Mouse (Mus musculus) limb, embryonic 12.5 days (tissue): Measurements from ENCODE around the gene Asic1. TPM values are rescaled to one million over a fixed set of nuclear protein-coding genes. Genes with fewer than 3 reads are reported as not detected.
"Not testable (repeated sequence)": the region's sequence is repeated elsewhere in the genome, so short reads cannot be mapped to it uniquely, and the experiment has no call there.

Experiments used
- ATAC-seq: fragments of 200-750 bp; cut with Nextera tagmentation; 2 replicates; pipeline ENCODE4 v1.8.0; 2017; ENCODE audit warnings: low read depth, moderate TSS enrichment; ENCODE audit not compliant: insufficient number of reproducible peaks, insufficient read depth, low FRiP score, low TSS enrichment
- H3K27ac ChIP-seq: fragments of 300-500 bp; sonication (generic); 2 replicates; pipeline ENCODE4 v1.5.1; 2016; ENCODE audit warnings: mild to moderate bottlenecking, moderate library complexity
- H3K27me3 ChIP-seq: fragments of 300-500 bp; sonication (generic); 2 replicates; pipeline ENCODE4 v1.6.1; 2016; ENCODE audit warnings: mild to moderate bottlenecking, moderate library complexity
- H3K36me3 ChIP-seq: fragments of 300-500 bp; sonication (generic); 2 replicates; pipeline ENCODE4 v1.6.1; 2016; ENCODE audit warnings: mild to moderate bottlenecking, moderate library complexity
- H3K4me1 ChIP-seq: fragments of 300-500 bp; sonication (generic); replicated peaks from 2 replicates; pipeline ENCODE4 v1.6.1; 2016
- H3K4me2 ChIP-seq: fragments of 300-500 bp; sonication (generic); 2 replicates; pipeline ENCODE4 v1.6.1; 2016; ENCODE audit warnings: mild to moderate bottlenecking, moderate library complexity
- H3K4me3 ChIP-seq: fragments of 300-500 bp; sonication (generic); replicated peaks from 2 replicates; pipeline ENCODE4 v1.5.1; 2016; ENCODE audit warnings: mild to moderate bottlenecking
- H3K9ac ChIP-seq: fragments of 300-500 bp; sonication (generic); replicated peaks from 2 replicates; pipeline ENCODE4 v1.6.1; 2016; ENCODE audit warnings: mild to moderate bottlenecking, moderate library complexity
- H3K9me3 ChIP-seq: fragments of 300-500 bp; sonication (generic); 2 replicates; pipeline ENCODE4 v1.6.1; 2016; ENCODE audit warnings: mild to moderate bottlenecking, moderate library complexity
- WGBS: fragments of 180-500 bp; shearing (Covaris S2); methylation state at CpG from one replicate; pipeline ENCODE4 v1.1.7; 2016; 5-methylcytosine and 5-hydroxymethylcytosine counted together
- polyA plus RNA-seq: library from polyadenylated mRNA; unstranded; fragments of >200 nt; fragmentation: Nextera tagmentation; extraction: Ambion mirVana; gene quantifications from 2 replicates; pipeline ENCODE4 v1.2.1, GENCODE M21; 2016

Asic1 gene
- polyA plus RNA-seq, 1 experiment from 2014 or later: 1.6 TPM

DNA sequence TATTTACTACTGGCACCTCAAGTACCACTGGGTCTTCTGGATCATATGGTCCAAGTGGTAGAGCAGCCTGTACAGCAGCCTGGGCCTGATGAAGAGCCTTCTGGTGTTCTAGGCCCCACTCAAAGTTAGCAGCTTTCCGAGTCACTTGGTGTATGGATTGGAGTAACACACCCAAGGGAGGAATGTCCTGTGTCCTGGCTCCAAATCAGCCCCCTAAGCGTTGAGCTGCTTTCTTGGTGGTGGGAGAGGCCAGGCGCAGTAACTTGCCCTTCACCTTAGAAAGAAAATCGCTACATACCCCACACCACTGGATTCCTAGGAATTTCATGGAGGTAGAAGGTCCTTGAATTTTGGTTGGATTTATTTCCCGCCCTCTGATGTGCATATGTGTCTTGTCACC lies 14.0 kb downstream of the Asic1 start:
- Histone ChIP-seq H3K4me2 (no peak overlapping the region), H3K27ac (no peak overlapping the region), H3K4me1 (no peaks in the 10 kb centered on the region), H3K36me3 (no peaks in the 10 kb centered on the region), H3K4me3 (no peak overlapping the region), H3K27me3 (0 out of 2 replicates have a peak, but pooled peaks cover 5% of the 10 kb centered on the region), H3K9ac (no peak overlapping the region), H3K9me3 (no peaks in the 10 kb centered on the region)
- 94% methylated on average over 5 of the region's 5 CpGs for WGBS
- ATAC-seq: no peak

DNA sequence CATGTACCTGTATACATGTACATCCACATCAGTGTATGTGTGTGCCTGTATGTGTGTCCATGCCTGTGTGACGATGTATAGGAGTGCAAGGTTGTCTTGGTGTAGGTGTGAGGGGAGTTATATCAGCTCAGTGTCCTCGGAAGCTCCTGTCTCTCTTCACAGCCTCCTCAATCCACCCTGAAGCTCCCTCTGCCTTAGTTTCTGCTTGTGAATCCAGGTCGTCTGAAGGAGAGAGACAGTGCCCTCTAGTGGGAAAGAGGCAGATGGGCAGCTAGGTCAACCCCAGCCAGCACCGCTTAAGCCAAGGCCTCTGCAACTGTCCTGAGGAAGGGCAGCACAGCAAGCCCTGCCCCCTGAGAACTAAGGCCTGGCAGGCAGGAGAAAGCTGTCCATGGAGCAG lies 18.5 kb downstream of the Asic1 start:
- H3K4me3 ChIP-seq: no peak overlapping the region
- WGBS: 4% methylated on average over 4 of the region's 4 CpGs
- H3K4me1 ChIP-seq: peaks cover 11% of the 10 kb centered on the region; the same call in 1 of the 2 replicates
- no peaks in the 10 kb centered on the region for H3K9me3 ChIP-seq
- H3K27me3 ChIP-seq: peaks cover 36% of the 10 kb centered on the region
- H3K36me3 ChIP-seq: no peaks in the 10 kb centered on the region
- no peak overlapping the region for H3K27ac ChIP-seq
- no peak for ATAC-seq
- no peak overlapping the region for H3K9ac ChIP-seq
- no peak overlapping the region for H3K4me2 ChIP-seq

DNA sequence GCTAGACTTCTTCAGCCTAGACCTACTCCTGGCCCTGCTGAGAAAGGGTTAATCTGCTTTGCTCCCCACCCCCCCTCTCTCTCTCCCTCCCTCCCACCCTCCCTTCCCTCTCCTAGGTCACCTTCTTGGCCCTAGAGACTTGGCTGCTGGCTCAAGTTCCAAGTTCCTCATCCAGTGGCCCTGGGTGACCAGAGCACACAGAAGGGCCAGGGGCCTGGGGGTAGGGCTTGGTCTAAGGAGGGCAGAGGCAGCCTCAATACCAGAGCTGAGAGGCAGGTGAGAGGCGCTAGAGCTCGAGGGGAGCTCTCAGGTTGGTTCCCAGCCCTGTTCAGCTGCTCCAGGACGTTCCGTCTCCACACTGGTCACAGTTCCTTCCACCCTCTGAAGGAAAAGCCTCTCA lies 20.8 kb downstream of the Asic1 start:
- Histone ChIP-seq H3K9ac (no peak overlapping the region), H3K36me3 (no peaks in the 10 kb centered on the region), H3K9me3 (no peaks in the 10 kb centered on the region), H3K4me2 (no peak overlapping the region), H3K27me3 (peaks cover 43% of the 10 kb centered on the region), H3K4me1 (peaks cover 11% of the 10 kb centered on the region; the same call in 1 of the 2 replicates), H3K4me3 (no peak overlapping the region), H3K27ac (no peak overlapping the region)
- 24% methylated on average over 4 of the region's 4 CpGs for WGBS
- no peak for ATAC-seq

DNA sequence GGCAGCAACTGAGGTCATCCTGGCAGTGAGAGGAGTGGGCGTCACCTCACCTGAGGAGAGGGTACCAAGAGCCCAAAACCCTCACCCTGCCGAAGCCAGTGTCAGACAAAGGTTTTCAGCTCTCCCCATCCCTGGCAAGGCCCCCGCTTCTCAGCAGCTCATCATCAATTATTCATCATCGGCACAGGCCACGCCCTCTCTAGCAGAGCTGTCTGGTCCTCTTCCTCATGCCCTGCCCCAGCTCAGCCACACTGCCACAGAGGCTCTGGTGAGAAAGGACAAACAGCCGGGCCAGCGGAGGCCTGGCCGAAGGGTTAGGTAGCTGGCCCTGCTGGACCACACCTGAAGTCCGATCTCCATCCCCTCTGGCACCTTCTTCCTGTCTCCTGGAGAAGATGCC lies 21.8 kb downstream of the Asic1 start:
- Histone ChIP-seq H3K4me3 (no peak overlapping the region), H3K27ac (no peak overlapping the region), H3K36me3 (no peaks in the 10 kb centered on the region), H3K9ac (0 out of 2 replicates have a peak overlapping the region, but pooled peaks have one; percentile 14), H3K4me1 (peaks cover 11% of the 10 kb centered on the region; the same call in 1 of the 2 replicates), H3K27me3 (peaks cover 53% of the 10 kb centered on the region), H3K4me2 (no peak overlapping the region), H3K9me3 (no peaks in the 10 kb centered on the region)
- ATAC-seq: no peak
- WGBS: 49% methylated on average over 9 of the region's 9 CpGs

DNA sequence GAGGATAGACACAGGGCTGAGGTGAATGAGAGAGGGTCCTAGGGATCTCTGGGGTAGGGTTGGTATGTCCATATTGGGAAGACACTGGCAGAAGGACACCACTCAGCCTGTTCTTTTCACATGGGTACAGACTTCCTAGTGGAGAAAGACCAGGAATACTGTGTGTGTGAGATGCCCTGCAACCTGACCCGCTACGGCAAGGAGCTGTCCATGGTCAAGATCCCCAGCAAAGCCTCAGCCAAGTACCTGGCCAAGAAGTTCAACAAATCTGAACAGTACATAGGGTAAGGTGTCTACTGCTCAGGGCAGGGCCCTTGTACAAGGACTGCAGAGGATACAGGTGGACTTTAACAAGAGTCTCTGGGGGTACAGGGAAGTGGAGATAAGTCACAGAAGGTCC lies 27.1 kb downstream of the Asic1 start:
- 20% methylated on average over 2 of the region's 2 CpGs for WGBS
- no peaks in the 10 kb centered on the region for H3K36me3 ChIP-seq
- peaks cover 48% of the 10 kb centered on the region for H3K27me3 ChIP-seq
- H3K9me3 ChIP-seq: no peaks in the 10 kb centered on the region
- ATAC-seq: no peak
- no peak overlapping the region for H3K4me3 ChIP-seq
- H3K4me2 ChIP-seq: no peak overlapping the region
- H3K27ac ChIP-seq: no peak overlapping the region
- no peak overlapping the region for H3K9ac ChIP-seq
- H3K4me1 ChIP-seq: 0 out of 2 replicates have a peak, but pooled peaks cover 4% of the 10 kb centered on the region

DNA sequence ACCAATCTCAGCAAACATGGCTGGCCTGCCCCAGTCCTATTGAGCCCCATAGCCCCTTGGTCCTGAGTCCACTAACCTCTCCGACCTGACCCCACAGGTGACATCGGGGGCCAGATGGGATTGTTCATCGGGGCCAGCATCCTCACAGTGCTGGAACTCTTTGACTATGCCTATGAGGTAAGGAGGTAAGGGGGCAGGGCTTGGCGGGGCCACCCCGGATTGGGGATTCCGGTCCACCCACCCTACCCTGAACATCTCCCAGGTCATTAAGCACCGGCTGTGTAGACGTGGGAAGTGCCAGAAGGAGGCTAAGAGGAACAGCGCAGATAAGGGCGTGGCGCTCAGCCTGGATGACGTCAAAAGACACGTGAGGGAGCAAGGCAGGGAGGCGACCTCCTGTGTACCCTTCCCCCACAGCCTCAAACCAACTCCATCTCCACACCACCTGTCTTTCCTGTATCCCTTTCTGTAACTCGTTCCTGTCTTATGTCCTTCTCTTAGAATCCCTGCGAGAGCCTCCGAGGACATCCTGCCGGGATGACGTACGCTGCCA lies 28.4 kb downstream of the Asic1 start:
- no peak overlapping the region for H3K27ac ChIP-seq
- peaks cover 39% of the 10 kb centered on the region for H3K27me3 ChIP-seq
- peaks cover 5% of the 10 kb centered on the region for H3K36me3 ChIP-seq
- ATAC-seq: no peak
- no peak overlapping the region for H3K9ac ChIP-seq
- H3K4me3 ChIP-seq: no peak overlapping the region
- 33% methylated on average over 19 of the region's 20 CpGs for WGBS
- H3K4me1 ChIP-seq: peaks cover 13% of the 10 kb centered on the region
- no peak overlapping the region for H3K4me2 ChIP-seq
- no peaks in the 10 kb centered on the region for H3K9me3 ChIP-seq

DNA sequence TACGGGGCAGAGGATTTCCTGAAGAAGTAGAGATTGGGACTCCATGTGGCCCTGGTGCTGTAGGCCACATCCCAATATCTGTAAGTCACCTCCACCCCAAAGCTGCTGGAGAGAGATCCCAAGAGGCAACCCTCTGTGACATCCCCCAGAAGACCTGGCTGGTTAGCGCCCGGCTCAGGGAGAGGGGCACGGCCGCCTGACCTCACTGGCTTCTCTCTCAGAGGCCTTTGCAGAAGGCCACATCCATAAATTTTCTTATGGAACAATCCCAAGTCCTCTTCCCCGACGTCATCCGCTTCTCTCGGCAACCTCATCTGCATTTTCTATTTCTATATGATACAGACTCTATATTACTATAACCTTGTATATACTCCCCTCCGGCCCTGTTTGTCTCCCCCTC lies 29.5 kb downstream of the Asic1 start:
- Histone ChIP-seq H3K9me3 (no peaks in the 10 kb centered on the region), H3K4me1 (peaks cover 24% of the 10 kb centered on the region), H3K27me3 (peaks cover 34% of the 10 kb centered on the region), H3K9ac (no peak overlapping the region; the same call in 1 of the 2 replicates), H3K36me3 (peaks cover 16% of the 10 kb centered on the region), H3K4me3 (no peak overlapping the region), H3K4me2 (no peak overlapping the region), H3K27ac (no peak overlapping the region)
- ATAC-seq: no peak
- 82% methylated on average over 10 of the region's 10 CpGs for WGBS

DNA sequence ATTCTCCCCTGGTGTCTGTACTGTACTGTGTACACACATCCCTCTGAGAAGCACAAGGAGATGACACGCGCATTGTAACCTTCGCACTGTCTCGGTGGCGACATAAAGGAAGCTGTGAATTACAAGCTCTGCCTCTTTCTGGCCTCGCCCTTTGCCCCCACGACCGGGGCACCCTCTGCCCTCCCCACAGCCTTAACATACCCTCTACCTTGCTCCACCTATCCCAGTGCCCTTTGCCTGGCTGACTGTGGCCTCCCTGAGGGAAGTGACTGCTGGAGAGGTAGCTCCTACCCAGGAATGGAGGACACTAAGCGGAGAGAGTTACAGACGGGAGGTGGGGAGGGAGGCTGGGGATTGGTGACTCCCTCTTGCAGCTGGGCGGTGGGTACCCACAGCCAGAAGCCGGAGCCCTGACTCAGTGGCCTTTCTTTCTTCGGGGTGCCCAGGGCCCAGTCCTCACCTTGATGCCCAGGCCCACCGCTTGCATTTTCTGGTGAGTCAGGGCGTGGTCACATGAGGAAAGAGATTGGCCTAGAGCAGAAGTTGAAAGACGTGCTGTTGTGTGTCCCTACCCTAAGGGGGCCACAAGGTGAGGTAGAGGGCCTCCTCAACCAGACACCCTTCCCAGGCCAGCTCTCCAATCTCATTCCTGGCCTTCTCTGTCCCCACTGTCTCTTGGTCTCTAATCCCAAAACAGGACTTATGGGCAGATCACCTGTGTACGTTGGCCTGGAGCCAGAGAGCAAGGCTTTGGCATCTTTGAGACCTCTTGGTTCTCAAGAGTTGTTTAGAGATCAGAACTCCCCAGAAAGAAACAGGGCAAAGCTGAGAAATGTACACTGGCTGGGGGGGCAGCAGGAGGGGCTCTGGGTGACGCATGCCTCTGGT lies 30.3 kb downstream of the Asic1 start:
- Histone ChIP-seq H3K4me3 (no peak overlapping the region), H3K9ac (no peak overlapping the region; the same call in 1 of the 2 replicates), H3K9me3 (no peaks in the 10 kb centered on the region), H3K27ac (no peak overlapping the region), H3K36me3 (peaks cover 21% of the 10 kb centered on the region), H3K4me1 (peaks cover 27% of the 10 kb centered on the region), H3K4me2 (no peak overlapping the region), H3K27me3 (peaks cover 32% of the 10 kb centered on the region)
- WGBS: 86% methylated on average over 18 of the region's 18 CpGs
- ATAC-seq: no peak

DNA sequence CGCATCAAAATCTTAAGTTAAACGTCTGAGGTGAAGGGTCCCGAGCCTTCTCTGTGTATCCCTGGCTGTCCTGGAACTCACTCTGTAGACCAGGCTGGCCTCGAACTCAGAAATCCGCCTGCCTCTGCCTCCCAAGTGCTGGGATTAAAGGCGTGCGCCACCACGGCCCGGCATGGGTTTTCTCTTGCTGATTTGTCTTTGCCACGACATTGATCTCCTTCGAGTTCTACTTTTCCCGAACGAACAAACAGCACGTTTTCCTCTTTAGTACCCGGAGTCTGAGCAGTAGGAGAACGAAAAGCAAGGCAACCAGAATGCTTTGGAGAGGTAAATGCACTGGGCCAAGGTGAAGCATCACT lies 31.5 kb downstream of the Asic1 start:
- not testable (repeated sequence) for ATAC-seq, H3K9me3 ChIP-seq
- WGBS: 49% methylated on average over 16 of the region's 16 CpGs
- Histone ChIP-seq H3K9ac (peak overlapping the region; percentile 97; the same call in 1 of the 2 replicates), H3K27me3 (peaks cover 24% of the 10 kb centered on the region), H3K4me3 (peak overlapping the region; percentile 75), H3K4me2 (peak overlapping the region; percentile 83), H3K36me3 (peaks cover 30% of the 10 kb centered on the region), H3K27ac (0 out of 2 replicates have a peak overlapping the region, but pooled peaks have one; percentile 97), H3K4me1 (peaks cover 27% of the 10 kb centered on the region)

DNA sequence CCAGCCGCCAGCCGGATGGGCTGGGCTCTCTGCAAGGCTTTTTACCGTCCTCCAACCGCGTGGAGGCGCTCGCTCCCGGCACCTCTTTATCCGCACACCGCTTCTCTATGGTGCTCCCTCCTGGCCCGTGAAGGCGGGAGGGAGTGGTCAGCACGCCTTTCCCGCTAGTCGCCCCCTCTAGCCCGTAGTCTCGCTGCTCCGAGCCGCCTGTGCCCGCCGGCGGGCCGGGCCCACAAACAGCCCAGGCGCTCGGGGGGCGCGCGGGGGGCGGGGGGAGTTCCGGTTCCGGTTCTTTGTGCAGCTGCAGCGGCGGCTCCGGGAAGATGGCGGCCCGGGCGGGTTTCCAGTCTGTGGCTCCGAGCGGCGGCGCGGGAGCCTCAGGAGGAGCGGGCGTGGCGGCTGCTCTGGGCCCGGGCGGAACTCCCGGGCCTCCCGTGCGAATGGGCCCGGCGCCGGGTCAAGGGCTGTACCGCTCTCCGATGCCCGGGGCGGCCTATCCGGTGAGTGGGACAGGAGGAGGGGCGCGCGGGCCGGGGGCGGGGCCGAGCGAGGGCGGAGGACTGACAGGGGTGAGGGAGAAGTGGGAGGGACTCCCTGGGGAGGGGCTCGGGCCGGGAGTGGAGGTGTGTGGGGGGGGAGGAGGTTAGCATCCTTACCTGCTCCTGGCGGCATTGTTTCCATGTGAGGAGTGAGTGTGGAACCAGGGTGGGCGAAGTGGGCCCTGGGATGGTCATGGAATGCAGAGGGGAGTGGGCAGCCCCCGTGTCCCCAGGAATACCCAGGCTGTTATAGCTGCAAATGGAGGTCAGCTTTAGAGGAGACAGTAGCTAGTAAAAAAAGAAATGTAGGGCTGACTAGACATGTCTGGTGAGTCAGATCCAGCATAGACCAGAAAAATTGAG lies 32.1 kb downstream of the Asic1 start, which contains the start of gene Smarcd1:
TSS of gene Smarcd1 (plus strand) at position 131 of the 902 bp plus-strand sequence.
- peak; percentile 95 for ATAC-seq
- Histone ChIP-seq H3K27me3 (peaks cover 18% of the 10 kb centered on the region), H3K36me3 (peaks cover 34% of the 10 kb centered on the region), H3K4me3 (peak within 1 kb of the TSS; percentile 75), H3K27ac (peak within 1 kb of the TSS; percentile 97), H3K9me3 (no peaks in the 10 kb centered on the region), H3K4me2 (peak within 1 kb of the TSS; percentile 83), H3K4me1 (peaks cover 27% of the 10 kb centered on the region), H3K9ac (peak within 1 kb of the TSS; percentile 97)
- under 1% methylated on average over 70 of the region's 71 CpGs for WGBS
